Mouse (Mus musculus) liver, embryonic 14.5 days (tissue): ENCODE data around the gene Plaur. TPM values are rescaled to one million over a fixed set of nuclear protein-coding genes. Genes with fewer than 3 reads are reported as not detected.
A peak's percentile ranks its signal among the peaks of the same experiment; 100 is the strongest.

ENCODE experiments used
- ATAC-seq: fragments of 200-750 bp; cut with Nextera tagmentation; 2 replicates; pipeline ENCODE4 v1.8.0; 2017; ENCODE audit warnings: moderate number of reproducible peaks, mild to moderate bottlenecking, moderate library complexity; ENCODE audit not compliant: insufficient read depth
- DNase-seq, 3 experiments: peaks; one replicate each; pipeline ENCODE4 v3.0.0-alpha.2; 2012 to 2013; ENCODE audit warnings: low read depth in 3 of 3, low spot score in 3 of 3
- H3K27ac ChIP-seq: fragments of 300-500 bp; sonication (generic); 2 replicates; pipeline ENCODE4 v1.5.1; 2014; ENCODE audit warnings: moderate library complexity, mild to moderate bottlenecking, control low read depth, inconsistent platforms
- H3K27me3 ChIP-seq: fragments of 300-500 bp; sonication (generic); 2 replicates; pipeline ENCODE4 v1.6.1; 2014; ENCODE audit warnings: mild to moderate bottlenecking, low read length, moderate library complexity; ENCODE audit not compliant: control insufficient read depth, insufficient read depth
- H3K36me3 ChIP-seq: fragments of 300-500 bp; sonication (generic); replicated peaks from 2 replicates; pipeline ENCODE4 v1.6.1; 2014; ENCODE audit warnings: low read depth; ENCODE audit not compliant: control insufficient read depth, insufficient read depth
- H3K4me1 ChIP-seq, 2 experiments: fragments of 200-500 bp in 1 of 2; fragments of 300-500 bp in 1 of 2; sonication (generic) in 1 of 2; replicated peaks; 2 replicates each; pipeline ENCODE4 v1.6.1; 2012 to 2014; ENCODE audit warnings: antibody characterized with exemption in 1 of 2, inconsistent platforms in 1 of 2, low read length in 1 of 2; ENCODE audit not compliant: control insufficient read depth in 2 of 2, insufficient read depth in 2 of 2
- H3K4me2 ChIP-seq: fragments of 300-500 bp; sonication (generic); 2 replicates; pipeline ENCODE4 v1.6.1; 2014; ENCODE audit warnings: low read depth, mild to moderate bottlenecking, control low read depth, moderate library complexity
- H3K4me3 ChIP-seq, 2 experiments: fragments of 200-500 bp in 1 of 2; fragments of 300-500 bp in 1 of 2; sonication (generic) in 1 of 2; 2 replicates each; pipeline ENCODE4 v1.5.1; 2012 to 2014; ENCODE audit warnings: low read depth in 2 of 2, low read length in 2 of 2, mild to moderate bottlenecking in 2 of 2, control low read depth in 1 of 2, inconsistent platforms in 1 of 2, moderate library complexity in 1 of 2; ENCODE audit not compliant: insufficient read depth in 1 of 2
- H3K9ac ChIP-seq: fragments of 300-500 bp; sonication (generic); replicated peaks from 2 replicates; pipeline ENCODE4 v1.6.1; 2014; ENCODE audit warnings: mild to moderate bottlenecking, control low read depth, moderate library complexity
- H3K9me3 ChIP-seq: fragments of 300-500 bp; sonication (generic); 2 replicates; pipeline ENCODE4 v1.6.1; 2016; ENCODE audit warnings: low read length, mixed read lengths; ENCODE audit not compliant: control insufficient read depth
- CTCF ChIP-seq: IDR thresholded peaks from 2 replicates; pipeline ENCODE4 v1.5.1; 2016; ENCODE audit warnings: antibody characterized with exemption, low read depth, control low read depth
- EP300 ChIP-seq: IDR thresholded peaks from 2 replicates; pipeline ENCODE4 v1.6.1; 2016; ENCODE audit warnings: antibody characterized with exemption, low read depth
- WGBS: fragments of 180-500 bp; shearing (Covaris S2); extraction: QIAGEN DNeasy Blood & Tissue Kit; methylation state at CpG from one replicate; pipeline ENCODE4 v1.1.7; 2014; ENCODE audit not compliant: insufficient replicate concordance; 5-methylcytosine and 5-hydroxymethylcytosine counted together
- polyA plus RNA-seq, 2 experiments: library from polyadenylated mRNA; depleted of rRNA in 1 of 2; stranded (reverse) in 1 of 2; unstranded in 1 of 2; fragments of >200 nt; fragmentation: Nextera tagmentation in 1 of 2; extraction: Ambion mirVana in 1 of 2; gene quantifications; 2 replicates each; pipeline versions ENCODE4 v1.2.1 to v1.2.3; 2012 to 2014

Plaur gene
- polyA plus RNA-seq, 2 experiments: 2.1 to 3.5 TPM

DNA sequence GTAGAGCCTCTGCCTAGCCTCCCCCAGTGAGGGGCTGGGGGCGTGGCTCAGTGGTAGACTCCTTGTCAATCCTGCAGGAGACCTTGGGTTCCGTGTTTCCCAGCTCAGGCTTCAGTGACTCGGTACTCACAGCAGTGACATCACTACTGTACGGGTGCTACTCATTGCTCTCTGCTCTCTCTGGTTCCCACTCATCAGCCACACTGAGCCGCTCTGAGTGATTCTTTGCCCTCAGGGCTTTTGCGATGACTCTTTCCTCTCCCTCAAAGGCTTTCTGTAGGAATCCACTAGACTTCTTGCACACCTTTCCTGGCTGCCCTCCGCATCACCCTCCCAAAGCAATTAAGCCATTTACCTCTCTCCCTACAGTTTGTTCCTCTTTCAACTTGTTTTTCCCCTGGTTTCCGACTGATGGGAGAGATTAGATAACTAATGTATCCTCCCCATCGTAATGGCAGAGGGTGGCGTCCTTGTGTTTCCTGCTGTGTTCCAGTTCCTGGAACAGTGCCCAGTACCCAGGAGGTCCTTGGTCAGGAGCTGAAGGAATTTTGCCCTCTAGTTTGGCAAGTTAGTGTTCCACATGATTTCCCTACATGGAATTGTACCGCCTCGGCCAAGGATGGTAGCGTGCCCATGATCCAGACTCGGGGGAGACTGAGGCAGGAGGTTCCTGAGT, 770 bp upstream of the Plaur start:
- TF ChIP-seq EP300 (no peak), CTCF (no peak)
- Histone ChIP-seq H3K4me1 (peaks cover 0 to 4% of the 10 kb centered on the region in 2 experiments; a peak in 2 of 4 replicates), H3K9ac (no peak overlapping the region), H3K4me3 (no peak overlapping the region), H3K27me3 (no peaks in the 10 kb centered on the region), H3K36me3 (no peaks in the 10 kb centered on the region), H3K9me3 (no peaks in the 10 kb centered on the region), H3K4me2 (no peak overlapping the region), H3K27ac (no peak overlapping the region)
- WGBS: 20% methylated on average over 14 of the region's 14 CpGs
- DNase-seq (no peak), ATAC-seq (no peak)

DNA sequence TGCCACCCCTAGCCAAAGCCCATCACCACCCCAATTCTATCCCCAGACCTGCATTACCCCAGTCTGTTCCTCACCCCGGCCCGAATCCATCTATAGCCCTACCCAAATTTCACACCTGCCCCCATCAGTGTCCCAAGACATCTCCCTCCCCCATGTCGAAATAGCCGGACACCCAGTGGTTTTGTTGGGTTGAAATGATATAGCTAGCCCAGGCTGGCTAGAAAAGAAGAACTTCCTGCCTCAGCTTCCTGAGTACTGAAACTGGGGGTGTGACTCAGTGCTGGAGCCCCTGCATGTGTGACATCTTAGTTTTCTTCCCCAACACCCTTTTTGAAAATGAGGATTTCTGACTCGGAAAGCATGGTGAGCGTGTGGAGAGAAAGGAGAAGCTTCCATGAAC, 4.6 kb downstream of the Plaur start:
- Histone ChIP-seq H3K36me3 (no peaks in the 10 kb centered on the region), H3K9me3 (no peaks in the 10 kb centered on the region; the same call in 1 of the 2 replicates), H3K27ac (no peak overlapping the region), H3K9ac (no peak overlapping the region), H3K4me1 (peaks cover 0 to under 1% of the 10 kb centered on the region in 2 experiments; a peak in 2 of 4 replicates), H3K27me3 (no peaks in the 10 kb centered on the region), H3K4me2 (no peak overlapping the region), H3K4me3 (no peak overlapping the region)
- 55% methylated on average over 6 of the region's 6 CpGs for WGBS
- TF ChIP-seq CTCF (no peak), EP300 (no peak)
- DNase-seq (no peak), ATAC-seq (no peak)

DNA sequence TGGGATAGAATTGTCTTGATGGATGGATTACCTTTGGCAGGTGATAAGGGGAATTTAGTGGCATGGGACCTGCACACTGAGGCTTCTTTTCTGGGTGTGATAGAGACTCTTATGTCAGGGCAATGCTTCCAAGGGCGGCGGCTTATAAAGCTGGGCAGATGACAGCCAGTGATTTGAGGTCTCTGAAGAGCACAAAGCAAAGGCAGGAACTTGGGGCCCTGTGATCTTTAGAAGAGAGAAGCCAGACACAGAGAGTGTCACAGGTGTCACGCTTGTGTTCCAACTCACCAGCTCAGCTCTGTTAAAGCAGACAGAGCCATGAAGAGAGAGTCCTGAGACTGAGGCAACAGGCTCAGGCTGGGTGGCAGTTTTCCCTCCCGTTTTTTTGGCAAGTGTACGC, 5.6 kb downstream of the Plaur start:
- no peak overlapping the region for H3K27ac ChIP-seq
- no peaks in the 10 kb centered on the region for H3K4me1 ChIP-seq
- no peak overlapping the region for H3K4me2 ChIP-seq
- WGBS: 64% methylated on average over 5 of the region's 5 CpGs
- TF ChIP-seq CTCF (no peak), EP300 (no peak)
- no peaks in the 10 kb centered on the region for H3K36me3 ChIP-seq
- H3K9ac ChIP-seq: no peak overlapping the region
- DNase-seq: no peak
- no peak for ATAC-seq
- H3K9me3 ChIP-seq: no peaks in the 10 kb centered on the region; the same call in 1 of the 2 replicates
- no peaks in the 10 kb centered on the region for H3K27me3 ChIP-seq
- H3K4me3 ChIP-seq: no peak overlapping the region

- Histone ChIP-seq H3K4me2 (no peak overlapping the region), H3K4me3 (no peak overlapping the region), H3K9ac (no peak overlapping the region), H3K4me1 (no peaks in the 10 kb centered on the region), H3K9me3 (no peaks in the 10 kb centered on the region; the same call in 1 of the 2 replicates), H3K27me3 (no peaks in the 10 kb centered on the region), H3K36me3 (no peaks in the 10 kb centered on the region), H3K27ac (no peak overlapping the region)
- TF ChIP-seq EP300: no peak
- peak; percentile 76 for TF ChIP-seq CTCF
- DNase-seq (no peak), ATAC-seq (no peak)
- WGBS: 69% methylated on average over 3 of the region's 3 CpGs
Measured at GRCm38 (mm10) chr7:24469126-24469525, 6.8 kb downstream of the Plaur start.

GRCm38 (mm10) chr7:24470356-24470755, 8.1 kb downstream of the Plaur start:
- Histone ChIP-seq H3K4me1 (no peaks in the 10 kb centered on the region), H3K4me2 (no peak overlapping the region), H3K9ac (no peak overlapping the region), H3K36me3 (no peaks in the 10 kb centered on the region), H3K27ac (no peak overlapping the region), H3K27me3 (no peaks in the 10 kb centered on the region), H3K4me3 (no peak overlapping the region), H3K9me3 (no peaks in the 10 kb centered on the region; the same call in 1 of the 2 replicates)
- WGBS: 80% methylated on average over 7 of the region's 7 CpGs
- ATAC-seq: no peak
- no peak for DNase-seq
- no peak for TF ChIP-seq EP300
- no peak for TF ChIP-seq CTCF
